ENCODE assay signal across 7 mouse cellular contexts in the genomic region with DNA sequence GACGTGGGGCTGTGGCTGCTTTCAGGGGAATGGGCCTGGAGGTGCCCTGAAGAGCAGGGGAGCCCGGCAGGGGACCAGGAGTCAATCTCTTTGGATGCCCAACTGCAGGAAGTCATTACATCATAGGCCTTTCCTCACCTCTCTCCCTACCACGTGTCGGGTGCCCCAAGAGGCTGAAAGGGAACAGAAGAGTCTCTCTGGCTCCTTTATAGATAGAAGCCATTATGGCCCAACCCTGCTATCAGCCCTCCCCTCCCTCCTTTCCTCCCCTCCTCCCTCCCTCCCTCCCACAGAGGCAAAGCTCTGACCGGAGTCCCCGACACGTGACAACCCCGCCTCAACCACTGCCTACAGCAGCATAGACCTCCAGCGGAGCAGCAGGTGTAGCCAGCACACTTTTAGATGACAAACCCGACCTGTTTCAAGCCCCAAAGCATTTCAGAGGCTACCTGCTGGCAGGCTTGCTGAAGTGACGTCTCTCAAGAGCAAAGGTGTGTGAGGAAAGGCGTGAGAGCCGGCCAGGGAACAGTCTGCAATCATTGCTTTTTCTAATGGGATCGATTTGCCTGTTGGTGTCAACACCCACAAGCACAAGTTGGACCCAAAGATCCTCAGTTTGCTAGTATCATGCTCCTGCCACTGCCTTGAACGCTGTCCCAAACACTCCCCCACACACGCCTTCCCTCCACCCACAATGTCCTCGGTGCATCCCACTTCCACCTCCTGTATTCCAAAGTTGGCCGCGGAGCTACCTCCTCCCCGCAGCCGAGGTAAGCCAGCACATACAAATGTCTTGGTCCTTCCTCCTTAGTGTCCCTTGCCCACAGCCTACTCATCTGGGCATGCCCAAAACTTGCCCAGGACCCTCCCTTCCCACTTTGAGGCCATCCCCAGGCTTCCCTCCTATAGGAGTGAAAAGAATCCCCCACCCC. TPM values are rescaled to one million over a fixed set of nuclear protein-coding genes. Genes with fewer than 3 reads are reported as not detected.
DNase-seq lines count a peak whose midpoint lies in the region; ATAC-seq and TF ChIP-seq lines count a peak whose summit lies in the region.

No protein-coding gene starts in this region.

- H3K9ac ChIP-seq in stomach, embryonic 15.5 days, result peak overlapping the region; percentile 73; the same call in 1 of the 2 replicates

- peak; percentile 20 for DNase-seq in NIH3T3 (ENCODE audit: low read depth)
- DNase-seq in embryo, embryonic 9.5 days (ENCODE audit: extremely low spot score), result peak; percentile 44
- peak; percentile 43 to 50 for DNase-seq in heart, postnatal 10 days
- peak; percentile 37 to 39 for DNase-seq in left cerebral cortex, postnatal 25 days (ENCODE audit: low spot score in 2 of 2)
- peak; percentile 50 for DNase-seq in midbrain, embryonic 10.5 days (ENCODE audit: low spot score)

- H3K4me1 ChIP-seq in E14TG2a.4 (replicated peaks; ENCODE audit: low read depth, low read length), result peaks cover 51% of the 10 kb centered on the region
- peaks cover 68% of the 10 kb centered on the region for H3K4me1 ChIP-seq in midbrain, embryonic 10.5 days
- H3K4me1 ChIP-seq in stomach, embryonic 15.5 days, result peaks cover 41% of the 10 kb centered on the region

- H3K4me2 ChIP-seq in stomach, embryonic 15.5 days, result peak overlapping the region; percentile 99

- WGBS in midbrain, embryonic 10.5 days, result 2% methylated on average over 21 of the region's 21 CpGs
- WGBS in stomach, embryonic 15.5 days, result 24% methylated on average over 21 of the region's 21 CpGs

- H3K9me3 ChIP-seq in E14TG2a.4 (ENCODE audit: low read length), result no peaks in the 10 kb centered on the region
- no peaks in the 10 kb centered on the region for H3K9me3 ChIP-seq in midbrain, embryonic 10.5 days (replicated peaks)
- H3K9me3 ChIP-seq in stomach, embryonic 15.5 days, result no peaks in the 10 kb centered on the region

- intact Hi-C loops in heart, postnatal 10 days (cut with DNase I), result loop anchor here (5.0 kb wide), 1 partner anchor 242 kb away; no protein-coding TSS in a partner anchor
- intact Hi-C loops in left cerebral cortex, postnatal 25 days (cut with DNase I), result no loop called here

- peaks cover 48% of the 10 kb centered on the region for H3K36me3 ChIP-seq in E14TG2a.4 (ENCODE audit: insufficient read depth, low read length)
- peaks cover 2% of the 10 kb centered on the region; the same call in 1 of the 2 replicates for H3K36me3 ChIP-seq in midbrain, embryonic 10.5 days
- no peaks in the 10 kb centered on the region for H3K36me3 ChIP-seq in stomach, embryonic 15.5 days

- H3K4me3 ChIP-seq in E14TG2a.4 (replicated peaks; ENCODE audit: low read length), result peak overlapping the region; percentile 90
- H3K4me3 ChIP-seq in midbrain, embryonic 10.5 days, result peak overlapping the region; percentile 91
- peak overlapping the region; percentile 84 for H3K4me3 ChIP-seq in stomach, embryonic 15.5 days (replicated peaks)

- peaks cover 37% of the 10 kb centered on the region for H3K27me3 ChIP-seq in E14TG2a.4 (ENCODE audit: insufficient read depth, low read length)
- H3K27me3 ChIP-seq in midbrain, embryonic 10.5 days (ENCODE audit: low read depth, poor library complexity, severe bottlenecking), result peaks cover 40% of the 10 kb centered on the region
- H3K27me3 ChIP-seq in stomach, embryonic 15.5 days (replicated peaks), result no peaks in the 10 kb centered on the region

- no peak for ATAC-seq in stomach, embryonic 15.5 days (ENCODE audit: insufficient read depth, low FRiP score, low read depth)

- TF ChIP-seq CTCF in E14TG2a.4 (conservative IDR thresholded peaks at IDR 0.05; ENCODE audit: low read length), result no peak

- H3K27ac ChIP-seq in midbrain, embryonic 10.5 days (replicated peaks), result peak overlapping the region; percentile 95
- 0 out of 2 replicates have a peak overlapping the region, but pooled peaks have one; percentile 41 for H3K27ac ChIP-seq in stomach, embryonic 15.5 days

RNA-seq across cellular contexts. Expression of a gene that starts 2.5 kb away (rescaled TPM):
- 10 to 100 TPM; 44.1 to 68.3 TPM for total RNA-seq in heart, postnatal 10 days (2021)
- total RNA-seq in left cerebral cortex, postnatal 25 days (2021), result 10 to 100 TPM; 65.4 to 73.7 TPM
- polyA plus RNA-seq in midbrain, embryonic 10.5 days (2016; fragmentation: Nextera tagmentation; extraction: Ambion mirVana), result 2.4 TPM in 2 replicates
- polyA plus RNA-seq in stomach, embryonic 15.5 days (2015; fragmentation: Nextera tagmentation; extraction: Ambion mirVana), result 7.4 and 8.7 TPM in 2 replicates
